Mouse (Mus musculus) layer of hippocampus, adult 8-10 months (tissue): ENCODE measurements around the gene Rhog. TPM values are rescaled to one million over a fixed set of nuclear protein-coding genes. Genes with fewer than 3 reads are reported as not detected.

ENCODE experiments used
- DNase-seq, 2 experiments: peaks; one replicate each; pipeline ENCODE4 v3.0.0; 2022; ENCODE audit warnings: low spot score in 2 of 2
- total RNA-seq, 4 experiments: library from RNA; stranded (reverse); gene quantifications; 2 replicates each; pipeline ENCODE4 v1.2.4; 2022

The Rhog gene
- total RNA-seq, 4 experiments from 2014 or later = 23.5 to 41.9 (median 32.6) TPM

DNA sequence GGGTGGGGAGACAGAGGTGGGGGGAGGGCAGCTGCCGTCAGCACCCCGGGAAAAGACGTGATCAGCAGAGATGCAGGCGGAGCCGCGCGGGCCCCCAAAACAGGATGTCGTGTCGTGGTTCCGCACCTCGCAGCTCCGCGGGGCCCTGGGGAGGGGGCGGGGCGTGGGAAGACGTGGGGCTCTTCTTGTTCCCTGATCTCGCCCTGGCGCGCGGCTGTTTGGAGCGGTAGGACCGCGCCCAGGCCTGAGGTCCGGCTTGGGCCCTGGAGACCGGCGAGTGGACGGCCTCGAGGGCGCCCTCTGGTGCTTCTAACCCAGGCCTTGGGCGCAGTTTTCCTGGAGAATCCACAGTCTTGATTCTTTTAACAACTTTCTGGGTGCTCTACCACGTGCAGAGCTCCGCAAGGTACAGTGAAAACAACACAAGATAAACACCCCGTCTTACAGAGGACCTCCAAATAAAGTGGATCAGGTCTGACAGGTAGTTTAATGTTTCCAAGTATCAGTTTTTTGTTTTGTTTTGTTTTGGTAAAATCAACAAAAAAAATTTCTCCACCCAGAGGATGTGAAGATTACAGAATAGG lies 5.1 kb downstream of the Rhog start:
- DNase-seq = peak; percentile 81 to 85

DNA sequence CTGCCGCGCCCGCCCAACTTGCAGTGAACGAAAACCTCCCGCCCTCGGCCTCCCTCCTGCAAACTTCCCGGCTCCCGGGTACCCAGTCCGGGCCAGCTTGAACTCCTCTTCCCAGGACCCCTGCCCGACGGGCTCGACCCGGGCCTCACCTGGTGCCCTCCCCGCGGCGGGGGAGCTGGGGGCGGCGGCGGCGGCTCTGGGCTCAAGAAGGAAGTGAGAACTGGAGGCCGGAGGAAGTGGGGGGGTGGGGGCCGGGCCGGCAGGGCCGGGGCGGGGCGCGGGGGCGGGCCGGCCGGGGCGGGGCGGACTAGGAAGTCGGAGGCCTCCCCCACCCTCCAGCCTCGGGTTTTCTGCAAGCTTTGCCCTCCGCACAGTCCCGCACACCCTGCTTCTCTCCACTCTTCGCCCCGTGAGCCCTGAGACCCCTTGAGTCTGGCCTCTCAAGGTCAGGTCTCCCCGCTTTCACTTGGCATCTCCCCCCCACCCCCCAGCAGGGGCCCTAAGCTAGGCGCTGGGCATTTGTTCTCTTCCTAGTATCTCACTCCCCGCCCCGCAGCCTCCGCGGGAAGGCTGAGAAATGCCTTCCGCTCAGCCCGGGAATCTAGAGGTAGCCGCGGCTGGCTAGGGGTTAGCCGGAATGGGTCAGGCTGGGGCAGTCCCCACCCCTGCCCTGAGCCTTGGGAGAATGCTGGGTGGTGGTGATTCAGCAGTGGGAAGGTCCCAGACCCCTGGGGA lies 5.8 kb downstream of the Rhog start:
- DNase-seq = no peak

DNA sequence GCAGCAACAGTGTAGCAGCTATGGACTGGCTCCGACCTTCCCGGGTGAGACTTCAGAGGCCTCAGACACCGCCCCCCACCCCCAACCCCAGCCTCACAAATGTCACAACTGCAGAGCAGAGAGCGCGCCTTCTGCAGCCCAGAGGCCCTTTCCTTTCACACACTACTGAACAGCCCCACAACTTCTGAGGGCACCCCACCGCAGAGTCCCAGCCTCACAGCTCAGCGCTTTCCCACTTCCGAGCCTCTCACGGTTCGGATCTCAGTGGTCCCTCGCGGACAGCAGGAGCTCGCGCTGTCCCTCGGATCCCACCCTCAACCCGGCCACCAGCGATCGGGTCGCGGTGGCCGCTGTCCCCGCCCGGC lies 6.3 kb downstream of the Rhog start:
- DNase-seq = no peak

DNA sequence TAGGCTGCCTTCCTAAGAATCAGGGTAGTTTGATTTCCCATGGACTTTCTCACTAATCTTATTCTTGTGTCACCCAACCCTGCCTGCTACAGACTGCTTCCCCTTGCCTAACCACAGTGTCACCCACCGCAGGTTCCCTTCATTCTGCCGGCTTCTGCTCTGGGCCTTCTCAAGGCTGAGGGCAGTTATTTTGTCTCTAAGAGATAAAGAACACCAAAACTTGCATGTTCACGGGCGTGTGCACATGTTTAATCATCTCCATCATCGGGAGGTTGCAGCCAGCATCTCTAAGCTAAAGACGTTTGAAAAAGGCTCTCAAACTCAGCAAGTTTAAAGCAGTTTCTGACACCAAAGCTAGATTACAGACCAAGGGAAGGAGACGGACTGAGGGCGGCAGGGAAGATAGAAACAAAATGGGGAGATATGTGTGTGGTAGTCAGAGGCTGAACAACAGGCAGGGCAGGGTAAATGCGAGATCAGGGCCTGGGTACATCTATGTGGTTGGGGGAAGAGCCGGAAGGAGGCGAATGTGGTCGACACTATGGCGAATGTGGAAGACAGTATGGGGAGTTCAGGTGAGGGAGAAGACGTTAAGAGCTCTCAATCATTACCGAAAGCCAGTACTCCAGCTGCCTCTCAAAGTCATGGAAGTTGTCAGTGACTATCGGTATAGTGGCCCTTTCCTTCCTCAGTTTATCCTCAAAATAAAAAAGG lies 7.0 kb downstream of the Rhog start:
- DNase-seq = no peak

DNA sequence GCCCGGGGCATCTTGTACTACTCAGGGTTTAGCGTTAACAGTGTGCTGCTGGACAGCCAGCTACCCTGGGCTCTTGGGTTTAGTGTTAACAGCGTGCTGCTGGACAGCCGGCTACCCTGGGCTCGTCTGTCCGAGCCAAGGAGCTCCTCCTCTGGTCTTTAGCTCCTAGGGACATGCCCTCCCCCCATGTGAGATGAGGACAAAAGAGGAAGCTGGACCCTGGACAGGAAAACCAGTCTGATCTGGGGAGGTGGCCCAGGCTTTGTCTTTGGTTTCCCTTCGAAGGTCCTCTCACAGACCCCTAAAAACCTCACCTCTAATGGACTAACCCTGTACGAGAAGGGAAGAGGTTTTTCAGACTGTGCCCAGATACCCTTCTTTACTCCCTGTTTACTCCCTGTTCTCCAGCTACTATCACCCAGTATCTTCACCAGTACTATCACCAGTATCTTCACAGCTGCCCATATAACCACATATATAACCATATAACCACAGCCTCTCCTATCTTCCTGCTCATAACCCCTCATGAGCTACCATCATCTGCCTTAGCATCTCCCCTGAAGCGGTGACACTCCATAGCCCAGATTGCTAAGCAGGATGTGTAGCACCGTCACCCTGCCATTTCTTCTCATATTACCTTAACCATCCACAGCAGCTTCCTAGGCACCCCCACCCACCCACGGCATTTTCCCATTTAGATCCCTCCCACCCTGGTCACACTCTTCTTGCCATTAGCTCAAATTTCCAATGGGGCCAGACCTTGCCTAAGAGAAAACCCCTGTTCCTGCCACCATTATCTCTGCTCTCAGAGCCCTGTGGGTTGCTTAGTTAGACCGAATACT lies 8.7 kb downstream of the Rhog start:
- DNase-seq = no peak

DNA sequence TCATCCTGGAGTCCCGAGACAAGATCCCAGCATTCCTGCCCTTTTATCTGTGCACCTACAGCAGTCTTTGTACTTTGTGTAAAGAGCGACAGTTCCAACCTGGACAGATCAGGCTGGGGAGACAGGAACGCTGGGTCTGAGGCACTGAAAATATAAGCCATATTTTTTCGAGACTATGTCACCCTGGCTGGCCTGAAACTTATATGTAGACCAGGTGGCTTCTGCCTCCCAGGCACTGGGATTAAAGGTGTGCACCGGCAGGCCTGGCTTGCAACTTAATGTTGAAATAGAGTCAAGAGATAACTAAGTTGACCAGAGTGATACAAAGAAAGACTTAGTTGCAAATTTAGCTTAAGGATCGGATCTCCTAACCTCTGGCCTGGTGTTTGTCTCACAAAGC lies 9.6 kb downstream of the Rhog start:
- no peak for DNase-seq

DNA sequence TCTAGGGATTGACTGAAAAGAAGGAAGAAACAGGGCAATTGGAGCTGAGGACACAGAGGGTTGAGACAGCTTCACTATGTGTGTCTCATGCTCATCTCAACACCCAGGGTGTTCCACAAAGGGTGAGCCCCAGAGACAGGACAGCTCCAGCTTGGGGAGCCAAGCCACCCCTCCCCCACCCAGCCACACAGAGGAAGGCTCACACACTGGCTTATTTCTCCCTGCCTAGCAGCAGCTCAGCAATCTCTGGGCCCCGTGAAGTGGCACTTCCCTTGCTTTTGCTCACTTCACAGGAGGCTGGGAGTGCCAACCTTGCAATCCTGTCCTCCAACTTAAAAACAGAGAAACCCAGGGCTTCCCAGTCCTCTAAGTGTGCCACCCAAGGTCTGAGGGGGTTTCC lies 10.1 kb downstream of the Rhog start:
- DNase-seq = no peak

DNA sequence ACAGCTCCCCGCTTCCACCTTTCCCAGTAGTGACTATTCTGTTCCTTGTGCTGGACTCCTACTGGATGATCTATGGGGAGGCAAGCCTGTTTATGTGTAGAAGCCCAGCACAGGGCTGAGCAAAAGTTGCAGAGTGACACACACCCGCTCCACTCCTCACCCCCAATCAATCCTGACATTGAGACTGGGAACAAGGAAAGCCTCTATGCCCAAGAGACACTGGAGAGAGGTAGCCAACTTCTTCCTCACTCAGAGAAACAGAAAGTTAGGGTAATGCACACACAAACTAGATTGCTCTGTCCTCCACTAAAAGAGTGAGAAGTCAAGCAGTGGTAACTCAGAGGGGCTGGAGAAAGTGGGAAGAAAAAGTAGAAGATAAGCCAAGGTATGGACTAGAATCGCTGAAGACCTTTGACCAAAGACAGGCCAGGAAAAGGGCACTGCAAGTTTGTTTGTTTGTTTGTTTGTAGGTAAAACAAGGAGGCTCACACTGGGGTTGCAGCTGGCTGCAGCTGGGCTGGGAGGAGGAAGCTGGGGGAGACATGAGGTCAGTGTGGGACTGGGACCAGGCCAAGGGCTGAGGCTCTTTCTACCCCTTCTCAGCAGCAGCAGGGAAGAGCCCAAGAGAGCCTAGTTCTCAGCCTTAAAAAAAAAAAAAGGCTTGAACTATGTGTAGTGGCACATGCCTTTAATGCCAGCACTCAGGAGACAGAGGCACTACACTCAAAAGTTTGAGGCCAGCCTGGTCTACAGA lies 10.9 kb downstream of the Rhog start:
- DNase-seq = no peak

DNA sequence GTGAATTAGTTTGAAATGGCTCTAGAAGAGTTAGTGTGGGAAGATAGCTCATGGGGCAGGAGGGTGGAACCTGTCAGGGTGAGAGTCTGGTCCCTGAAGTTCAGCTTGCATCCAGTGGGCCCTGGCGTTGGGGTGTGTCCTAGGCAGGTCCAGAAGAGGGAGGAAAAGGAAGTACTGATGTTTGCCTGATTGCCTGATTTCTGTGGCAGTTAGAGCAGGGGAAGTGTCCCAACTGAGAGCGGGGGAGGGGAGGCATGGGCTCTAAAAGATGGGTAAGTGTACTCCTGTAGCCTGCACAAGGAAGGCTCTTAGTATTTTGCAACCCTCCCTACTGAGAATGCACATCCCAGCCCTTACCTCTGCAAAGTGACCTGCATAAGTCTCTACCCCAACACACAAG lies 12.0 kb downstream of the Rhog start:
- DNase-seq = no peak

DNA sequence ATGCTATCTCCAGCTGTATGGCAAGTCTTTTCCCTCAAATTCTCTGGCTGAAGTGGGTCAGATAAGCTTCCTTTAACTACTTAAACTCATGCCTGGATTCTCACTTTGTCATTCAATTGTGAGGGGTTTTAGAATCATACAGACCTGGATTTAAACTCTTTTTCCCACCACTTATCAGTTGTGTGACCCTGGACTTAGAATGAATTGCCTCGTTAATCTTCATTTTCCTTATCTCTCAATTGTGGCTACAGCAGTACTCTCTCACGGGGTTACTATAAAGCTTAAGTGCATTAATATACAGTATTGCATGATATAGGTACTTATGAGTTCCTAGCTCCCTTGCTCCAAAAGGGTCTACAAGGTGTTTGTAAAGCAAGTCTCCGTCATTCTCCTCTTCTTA lies 12.9 kb downstream of the Rhog start:
- DNase-seq = no peak

DNA sequence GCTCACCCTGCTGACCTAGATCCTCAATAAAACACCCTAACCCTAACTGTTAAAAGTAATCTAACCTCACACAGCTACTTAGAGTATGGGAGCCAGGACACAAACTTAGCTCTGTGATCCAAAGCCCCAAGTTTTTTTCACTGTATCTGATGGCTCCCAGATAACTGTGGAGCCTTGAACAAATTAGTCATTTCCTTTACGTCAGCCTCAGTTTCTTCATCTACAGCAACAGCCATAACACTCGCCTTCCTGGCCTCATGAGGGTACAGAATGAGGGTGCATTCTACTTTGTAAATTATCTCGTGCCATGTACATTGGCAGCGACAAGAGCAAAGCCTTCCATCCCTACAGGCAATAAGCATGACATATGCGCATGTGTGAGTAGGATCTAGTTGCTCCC lies 13.5 kb downstream of the Rhog start:
- no peak for DNase-seq

DNA sequence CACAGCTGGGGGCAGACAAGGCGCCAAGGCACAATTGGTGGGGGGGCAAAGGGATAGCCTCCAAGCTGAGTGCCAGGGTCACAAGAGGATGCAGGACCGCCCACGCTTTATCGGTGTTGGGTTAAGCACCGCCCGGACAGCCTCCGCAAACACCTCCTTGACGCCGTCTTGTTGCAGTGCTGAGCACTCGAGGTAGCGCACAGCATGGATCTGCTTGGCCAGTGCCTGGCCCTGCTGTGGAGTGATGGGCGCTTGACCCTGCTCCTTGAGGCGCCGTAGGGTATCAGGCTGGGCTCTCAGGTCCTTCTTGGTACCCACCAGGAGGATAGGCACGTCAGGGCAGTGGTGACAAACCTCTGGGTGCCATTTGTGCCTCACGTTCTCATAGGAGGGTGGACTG lies 16.3 kb downstream of the Rhog start:
- DNase-seq = no peak

DNA sequence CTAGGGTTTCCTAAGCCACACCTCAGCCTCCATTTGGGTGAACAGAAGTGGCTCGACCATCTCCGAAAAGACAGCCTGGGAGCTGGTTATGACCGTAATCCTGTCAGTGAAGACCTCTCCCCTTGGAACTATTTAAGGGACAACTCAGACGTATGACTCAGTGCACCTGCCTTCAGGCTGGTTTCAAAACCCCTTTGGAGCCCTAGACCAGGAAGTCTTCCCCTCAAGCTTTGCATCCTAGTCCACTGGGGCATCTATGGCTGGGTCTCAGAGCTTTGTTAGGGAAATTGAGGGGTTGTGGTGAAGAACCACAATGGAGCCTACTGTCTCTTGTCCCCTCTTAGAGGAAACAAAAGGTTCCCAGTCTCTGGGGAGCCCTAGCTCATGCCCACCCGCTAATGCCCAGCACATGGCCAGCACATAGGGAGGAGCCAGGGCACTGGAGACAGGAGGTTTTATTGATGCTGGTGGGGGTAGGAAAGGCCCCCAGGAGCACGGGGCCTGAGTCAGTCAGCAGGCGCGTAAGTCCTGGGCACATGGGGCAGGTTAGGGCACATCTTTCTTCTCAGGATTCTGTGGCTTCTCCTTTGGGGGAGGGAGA lies 17.1 kb downstream of the Rhog start:
- DNase-seq = peak in 1 of 2 experiments; percentile 69

DNA sequence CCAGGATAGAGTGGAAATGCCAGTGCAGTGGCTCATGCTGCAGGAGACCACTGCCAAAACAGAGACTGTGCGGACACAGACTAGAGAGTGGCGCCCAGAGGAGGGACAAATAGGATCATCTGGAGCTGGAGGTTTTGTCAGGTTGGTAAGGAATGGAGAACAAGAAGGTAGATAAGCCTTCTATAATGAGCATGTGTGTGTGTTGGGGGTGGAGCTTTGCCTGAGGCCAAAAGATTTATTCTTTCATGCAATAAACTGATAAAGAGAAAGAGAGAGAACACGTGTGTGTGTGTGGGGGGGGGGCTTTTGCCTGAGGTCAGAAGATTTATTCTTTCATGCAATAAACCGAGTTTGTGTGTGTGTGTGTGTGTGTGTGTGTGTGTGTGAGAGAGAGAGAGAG lies 22.8 kb downstream of the Rhog start:
- no peak for DNase-seq

DNA sequence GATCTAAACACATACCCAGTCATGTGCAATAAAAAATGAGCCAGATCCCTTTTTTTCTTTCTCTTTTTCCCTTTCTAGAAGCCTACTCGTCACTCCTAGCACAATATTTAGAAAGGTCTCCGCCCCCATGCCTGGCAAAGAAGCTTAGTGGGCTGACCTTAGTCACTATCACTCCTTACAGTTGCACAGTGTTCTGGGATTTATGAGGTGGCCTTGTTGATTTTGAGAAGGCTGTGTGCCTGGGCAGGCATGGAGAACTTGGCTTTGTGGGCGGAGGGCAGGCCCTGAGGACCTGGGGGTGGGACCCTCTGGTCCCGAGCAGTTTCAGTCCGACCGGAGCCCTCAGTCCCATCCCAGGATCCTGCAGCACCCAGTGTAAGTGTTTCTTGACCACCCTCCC lies 26.0 kb downstream of the Rhog start:
- no peak for DNase-seq

DNA sequence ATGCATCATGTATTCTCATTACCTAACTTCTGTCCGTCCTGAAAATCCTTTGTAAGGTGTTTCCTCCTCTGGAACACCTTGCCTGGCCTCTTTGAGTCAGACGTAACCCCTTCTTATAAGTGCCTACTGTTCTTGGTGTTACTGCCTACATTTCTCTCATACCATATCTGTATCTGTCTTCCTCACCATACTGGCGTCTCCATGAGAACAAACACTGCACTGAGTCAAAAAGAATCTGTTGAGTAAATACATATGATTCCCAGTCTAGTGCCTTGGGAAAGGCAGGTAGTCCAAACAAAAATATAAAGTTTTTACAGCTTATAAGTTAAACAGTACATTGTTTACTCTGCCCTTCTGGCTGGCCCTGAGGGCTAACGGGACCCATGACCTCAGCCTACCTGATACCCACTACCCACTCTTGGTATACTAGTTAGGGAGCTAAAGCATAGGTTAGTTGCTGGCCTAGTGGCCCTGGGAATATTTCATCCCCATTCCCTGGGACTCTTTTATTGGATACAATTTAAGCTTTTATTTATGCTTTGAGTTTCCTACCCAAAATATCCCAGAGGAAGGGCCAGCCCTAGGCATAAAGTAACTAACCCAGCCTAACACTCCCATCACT lies 27.7 kb downstream of the Rhog start:
- DNase-seq = no peak

DNA sequence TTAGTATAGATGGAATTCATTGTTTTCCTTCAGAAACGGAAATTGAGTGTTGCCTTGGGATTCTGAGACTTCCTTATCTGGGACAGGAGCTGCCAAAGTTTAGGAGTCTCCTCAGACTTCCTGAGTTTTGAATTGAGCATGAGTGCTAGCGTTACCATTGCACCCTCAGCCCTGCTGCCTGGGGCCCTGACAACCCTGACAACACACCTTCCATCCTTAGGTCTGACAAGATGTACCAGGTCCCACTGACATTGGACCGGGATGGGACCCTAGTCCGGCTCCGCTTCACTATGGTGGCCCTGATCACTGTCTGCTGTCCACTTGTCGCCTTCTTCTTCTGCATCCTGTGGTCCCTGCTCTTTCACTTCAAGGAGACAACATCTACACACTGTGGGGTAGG lies 29.8 kb downstream of the Rhog start:
- DNase-seq = no peak

DNA sequence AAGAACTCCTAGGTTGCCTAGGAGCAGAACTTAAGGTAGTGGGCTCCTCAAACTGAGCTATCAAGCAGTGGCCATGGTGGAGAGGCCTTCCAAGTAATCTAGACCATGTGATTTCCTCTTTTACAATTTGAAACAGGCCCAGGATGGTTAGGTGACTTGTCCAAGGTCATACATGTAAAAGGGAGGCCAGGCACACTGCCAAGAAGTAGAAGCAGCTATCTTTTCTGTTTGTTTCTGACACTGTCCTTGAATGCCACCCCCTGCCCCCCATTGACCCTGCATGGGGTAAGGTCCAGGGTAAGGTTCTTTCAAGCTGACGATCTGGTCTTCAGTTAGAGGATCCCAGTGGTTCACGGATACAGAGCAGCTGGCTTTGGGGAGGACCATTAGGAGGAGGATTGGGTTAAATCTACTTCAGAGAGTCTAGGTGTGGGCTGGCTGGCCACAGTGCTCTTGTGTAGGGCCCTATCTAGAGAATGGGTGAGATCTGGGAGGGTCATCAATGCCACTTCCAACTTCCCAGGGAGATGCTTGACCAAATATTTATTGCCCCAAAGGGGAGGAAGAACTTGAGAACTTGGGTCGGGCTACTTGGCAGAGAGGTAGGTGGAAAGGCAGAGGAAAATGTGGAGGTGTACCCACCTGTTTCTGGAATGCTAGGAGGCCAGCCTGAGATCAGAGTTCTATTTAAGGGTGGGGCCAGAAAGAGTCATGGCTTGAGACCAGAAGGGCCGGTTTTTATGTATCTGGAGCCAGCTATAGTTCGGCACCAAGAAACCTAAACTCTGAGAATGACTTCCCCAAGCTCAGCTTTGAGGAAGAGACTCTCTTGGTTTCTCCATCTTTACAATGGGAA lies 31.7 kb downstream of the Rhog start:
- DNase-seq = no peak

DNA sequence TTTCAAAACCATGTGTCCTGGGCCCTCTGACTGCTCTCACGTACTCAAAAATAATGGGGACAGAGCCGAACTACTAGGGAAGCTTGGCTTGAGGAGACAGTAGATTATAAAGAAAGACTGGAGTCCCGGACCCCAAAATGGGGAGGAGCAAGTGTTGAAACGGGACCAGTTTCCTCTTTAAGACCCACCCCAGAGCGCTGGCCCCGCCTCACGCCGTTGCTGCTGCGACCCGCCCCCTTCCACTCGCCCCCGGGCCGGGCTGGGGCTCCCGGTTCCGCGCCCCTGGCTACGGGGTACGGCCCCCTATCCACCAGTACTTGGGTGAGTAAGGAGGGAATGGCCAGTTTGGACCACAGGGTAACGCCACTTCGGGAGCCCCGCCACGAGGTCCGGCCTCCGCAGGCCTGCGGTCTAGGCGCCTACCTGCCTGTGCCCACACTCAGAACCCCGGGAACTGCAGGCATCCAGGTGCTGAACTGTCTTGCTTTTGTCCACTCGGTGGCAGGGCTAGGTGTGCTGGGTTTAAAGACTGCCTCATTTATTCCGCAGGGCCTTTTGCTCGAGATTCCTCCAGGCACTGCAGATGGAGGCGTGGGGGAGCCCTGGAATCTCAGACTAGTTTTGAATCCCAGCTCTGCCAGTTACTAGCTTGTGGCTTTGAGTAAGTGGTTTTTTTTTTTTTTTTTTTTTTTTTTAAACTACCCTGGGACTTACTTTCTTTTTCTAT lies 32.9 kb downstream of the Rhog start:
- peak in 1 of 2 experiments; percentile 47 for DNase-seq
